12 mouse cellular contexts compared by ENCODE assay signal in genomic region chr3:89451916-89452315, GRCm38 (mm10). TPM values are rescaled to one million over a fixed set of nuclear protein-coding genes. Genes with fewer than 3 reads are reported as not detected.
DNase-seq lines count a peak whose midpoint lies in the region; ATAC-seq and TF ChIP-seq lines count a peak whose summit lies in the region.
"Had no signal": no experiment of that assay in that cellular context is flagged by ENCODE, and none has a peak within 500 bp of the region (broad histone marks: within the 10 kb centered on the region; RNA-seq: fewer than 3 reads in every experiment).

No protein-coding gene starts in this region.

- peak; percentile 20 for DNase-seq in embryonic facial prominence, embryonic 11.5 days (ENCODE audit: low spot score)
- DNase-seq in embryonic facial prominence, embryonic 10.5 days (ENCODE audit: low spot score), result no peak
- no peak for DNase-seq in kidney, postnatal 14 days
- peak; percentile 16 for DNase-seq in lung, postnatal 14 days
- peak; percentile 60 for DNase-seq in thymus, postnatal 25 days
- DNase-seq in kidney, adult 2 months, result no peak
- no peak for DNase-seq in layer of hippocampus, adult 9-11 months
- DNase-seq: adrenal gland, postnatal 25 days had no signal

- no peaks in the 10 kb centered on the region for H3K27me3 ChIP-seq in embryonic facial prominence, embryonic 11.5 days (ENCODE audit: control insufficient read depth, insufficient read depth, low read length)
- no peaks in the 10 kb centered on the region for H3K27me3 ChIP-seq in embryonic facial prominence, embryonic 10.5 days (replicated peaks; ENCODE audit: low read depth, poor library complexity, severe bottlenecking)
- H3K27me3 ChIP-seq in kidney, embryonic 15.5 days, result no peaks in the 10 kb centered on the region
- no peaks in the 10 kb centered on the region for H3K27me3 ChIP-seq in kidney, adult 2 months (replicated peaks; ENCODE audit: control insufficient read depth, insufficient read depth, low read length)

- TF ChIP-seq POLR2A in kidney, adult 2 months (IDR thresholded peaks at IDR 0.05; ENCODE audit: low read depth, low read length), result no peak

- 78% methylated on average over 1 of the region's 1 CpGs for WGBS in embryonic facial prominence, embryonic 11.5 days
- 90% methylated on average over 1 of the region's 1 CpGs for WGBS in embryonic facial prominence, embryonic 10.5 days
- WGBS in kidney, embryonic 15.5 days, result 83% methylated on average over 1 of the region's 1 CpGs
- WGBS in kidney, adult 2 months, result 86% methylated on average over 1 of the region's 1 CpGs

- H3K4me1 ChIP-seq in embryonic facial prominence, embryonic 11.5 days (ENCODE audit: control insufficient read depth, insufficient read depth, low read length), result no peaks in the 10 kb centered on the region
- H3K4me1 ChIP-seq in embryonic facial prominence, embryonic 10.5 days, result peaks cover 46% of the 10 kb centered on the region
- peaks cover 33% of the 10 kb centered on the region for H3K4me1 ChIP-seq in kidney, embryonic 15.5 days
- H3K4me1 ChIP-seq in kidney, adult 2 months (ENCODE audit: control insufficient read depth, insufficient read depth, low read length), result peaks cover 8% of the 10 kb centered on the region; the same call in 1 of the 2 replicates

- H3K27ac ChIP-seq in embryonic facial prominence, embryonic 11.5 days (replicated peaks; ENCODE audit: low read depth, low read length), result no peak overlapping the region
- H3K27ac ChIP-seq in embryonic facial prominence, embryonic 10.5 days (replicated peaks), result no peak overlapping the region
- H3K27ac ChIP-seq in kidney, embryonic 15.5 days, result no peak overlapping the region
- no peak overlapping the region for H3K27ac ChIP-seq in kidney, adult 2 months (ENCODE audit: insufficient read depth, low read depth, low read length)
- H3K27ac ChIP-seq: stomach, postnatal 0 days had no signal

- no peak for TF ChIP-seq CTCF in kidney, adult 2 months (conservative IDR thresholded peaks at IDR 0.05; ENCODE audit: insufficient read depth, insufficient read length, low read depth, low read length)

- no peak overlapping the region for H3K4me2 ChIP-seq in embryonic facial prominence, embryonic 11.5 days (ENCODE audit: low read depth, low read length)
- H3K4me2 ChIP-seq in kidney, embryonic 15.5 days, result no peak overlapping the region

- no peak for ATAC-seq in embryonic facial prominence, embryonic 11.5 days (replicated peaks; ENCODE audit: insufficient number of reproducible peaks, low FRiP score, low TSS enrichment, low read depth)
- no peak for ATAC-seq in kidney, embryonic 15.5 days (replicated peaks; ENCODE audit: low FRiP score)
- ATAC-seq: intestine, postnatal 0 days had no signal

- H3K9ac ChIP-seq in embryonic facial prominence, embryonic 11.5 days (replicated peaks; ENCODE audit: low read length), result no peak overlapping the region
- H3K9ac ChIP-seq in kidney, embryonic 15.5 days, result 0 out of 2 replicates have a peak overlapping the region, but pooled peaks have one; percentile 10

- H3K36me3 ChIP-seq in embryonic facial prominence, embryonic 11.5 days (replicated peaks; ENCODE audit: control insufficient read depth, insufficient read depth, low read depth, low read length), result no peaks in the 10 kb centered on the region
- H3K36me3 ChIP-seq in embryonic facial prominence, embryonic 10.5 days (replicated peaks), result peaks cover 17% of the 10 kb centered on the region
- peaks cover 4% of the 10 kb centered on the region for H3K36me3 ChIP-seq in kidney, embryonic 15.5 days
- H3K36me3 ChIP-seq in kidney, adult 2 months (ENCODE audit: control insufficient read depth, insufficient read depth, low read length), result no peaks in the 10 kb centered on the region

- no peaks in the 10 kb centered on the region for H3K9me3 ChIP-seq in embryonic facial prominence, embryonic 11.5 days (replicated peaks; ENCODE audit: control insufficient read depth, low read length)
- no peaks in the 10 kb centered on the region for H3K9me3 ChIP-seq in embryonic facial prominence, embryonic 10.5 days
- no peaks in the 10 kb centered on the region for H3K9me3 ChIP-seq in kidney, embryonic 15.5 days (replicated peaks)

- H3K4me3 ChIP-seq in embryonic facial prominence, embryonic 11.5 days (ENCODE audit: low read depth, low read length), result no peak overlapping the region
- no peak overlapping the region for H3K4me3 ChIP-seq in embryonic facial prominence, embryonic 10.5 days
- no peak overlapping the region for H3K4me3 ChIP-seq in kidney, embryonic 15.5 days (replicated peaks)
- H3K4me3 ChIP-seq in kidney, adult 2 months (ENCODE audit: insufficient read depth, low read depth, low read length), result no peak overlapping the region
- H3K4me3 ChIP-seq: erythroblast, embryonic 14.5 days had no signal

RNA-seq across cellular contexts. Expression of gene Pmvk, which starts 2.4 kb away (rescaled TPM):
- polyA plus RNA-seq in embryonic facial prominence, embryonic 11.5 days (2014; fragmentation: Nextera tagmentation; extraction: Ambion mirVana), result 57.3 and 58.9 TPM in 2 replicates
- 66.4 and 67.6 TPM in 2 replicates for polyA plus RNA-seq in embryonic facial prominence, embryonic 10.5 days (2016; fragmentation: Nextera tagmentation; extraction: Ambion mirVana)
- 52.6 and 59.1 TPM in 2 replicates for polyA plus RNA-seq in kidney, embryonic 15.5 days (2015; fragmentation: Nextera tagmentation; extraction: Ambion mirVana)
- polyA plus RNA-seq in kidney, adult 2 months (2012; rRNA removed), result 20.6 and 27.2 TPM in 2 replicates

RNA-seq across cellular contexts. Expression of gene Pbxip1, which starts 15.4 kb away (rescaled TPM):
- polyA plus RNA-seq in embryonic facial prominence, embryonic 11.5 days (2014; fragmentation: Nextera tagmentation; extraction: Ambion mirVana), result 9.1 and 10.8 TPM in 2 replicates
- 17.5 and 20.1 TPM in 2 replicates for polyA plus RNA-seq in embryonic facial prominence, embryonic 10.5 days (2016; fragmentation: Nextera tagmentation; extraction: Ambion mirVana)
- 39.6 and 39.7 TPM in 2 replicates for polyA plus RNA-seq in kidney, embryonic 15.5 days (2015; fragmentation: Nextera tagmentation; extraction: Ambion mirVana)
- polyA plus RNA-seq in kidney, adult 2 months (2012; rRNA removed), result 60.5 and 61.3 TPM in 2 replicates

RNA-seq across cellular contexts. Expression of gene Pygo2, which starts 21.9 kb away (rescaled TPM):
- polyA plus RNA-seq in embryonic facial prominence, embryonic 11.5 days (2014; fragmentation: Nextera tagmentation; extraction: Ambion mirVana), result 55.8 and 56.5 TPM in 2 replicates
- 47.4 and 48.9 TPM in 2 replicates for polyA plus RNA-seq in embryonic facial prominence, embryonic 10.5 days (2016; fragmentation: Nextera tagmentation; extraction: Ambion mirVana)
- 38.3 and 43.5 TPM in 2 replicates for polyA plus RNA-seq in kidney, embryonic 15.5 days (2015; fragmentation: Nextera tagmentation; extraction: Ambion mirVana)
- 26.2 and 45.6 TPM in 2 replicates for polyA plus RNA-seq in kidney, adult 2 months (2012; rRNA removed)

RNA-seq across cellular contexts. Expression of gene Shc1, which starts 33.7 kb away (rescaled TPM):
- polyA plus RNA-seq in embryonic facial prominence, embryonic 11.5 days (2014; fragmentation: Nextera tagmentation; extraction: Ambion mirVana), result 43.6 and 53.0 TPM in 2 replicates
- 82.0 and 82.1 TPM in 2 replicates for polyA plus RNA-seq in embryonic facial prominence, embryonic 10.5 days (2016; fragmentation: Nextera tagmentation; extraction: Ambion mirVana)
- 97.1 and 105 TPM in 2 replicates for polyA plus RNA-seq in kidney, embryonic 15.5 days (2015; fragmentation: Nextera tagmentation; extraction: Ambion mirVana)
- polyA plus RNA-seq in kidney, adult 2 months (2012; rRNA removed), result 53.2 and 57.2 TPM in 2 replicates

RNA-seq across cellular contexts. Expression of gene Cks1b, which starts 33.7 kb away (rescaled TPM):
- 648 and 668 TPM in 2 replicates for polyA plus RNA-seq in embryonic facial prominence, embryonic 11.5 days (2014; fragmentation: Nextera tagmentation; extraction: Ambion mirVana)
- 786 and 805 TPM in 2 replicates for polyA plus RNA-seq in embryonic facial prominence, embryonic 10.5 days (2016; fragmentation: Nextera tagmentation; extraction: Ambion mirVana)
- 518 and 559 TPM in 2 replicates for polyA plus RNA-seq in kidney, embryonic 15.5 days (2015; fragmentation: Nextera tagmentation; extraction: Ambion mirVana)
- 6.8 and 7.3 TPM in 2 replicates for polyA plus RNA-seq in kidney, adult 2 months (2012; rRNA removed)

Comparison
In these comparisons a context has a peak if more than half of its experiments do, and no peak if none do; other contexts are left out.
1. DNase-seq: peak in embryonic facial prominence, embryonic 11.5 days (single experiment), lung, postnatal 14 days (single experiment) and thymus, postnatal 25 days (single experiment); none in embryonic facial prominence, embryonic 10.5 days (single experiment), kidney, postnatal 14 days (single experiment), kidney, adult 2 months (single experiment) and layer of hippocampus, adult 9-11 months (single experiment).